Mouse (Mus musculus): ENCODE measurements around the gene Mul1.
"Not testable (repeated sequence)": the region's sequence is repeated elsewhere in the genome, so short reads cannot be mapped to it uniquely, and the experiment has no call there.

The Mul1 gene

GRCm38 (mm10) chr4:138434347-138435316 is at the start of gene Mul1:
Gene Mul1 (plus strand): TSS chr4:138434671.
- DNase-seq (ENCODE audit: low spot score), result peak; percentile 89

GRCm38 (mm10) chr4:138393703-138394102 is 40.8 kb upstream of the Mul1 start:
- no peak for DNase-seq (ENCODE audit: low spot score)

GRCm38 (mm10) chr4:138395087-138395970 is 39.1 kb upstream of the Mul1 start:
- no peak for DNase-seq (ENCODE audit: low spot score)

- no peak for DNase-seq (ENCODE audit: low spot score)
Measured at GRCm38 (mm10) chr4:138395971-138396645, 38.4 kb upstream of the Mul1 start, which contains the start of gene Fam43b. Gene Fam43b (minus strand): TSS chr4:138396528.

GRCm38 (mm10) chr4:138396711-138397110 is 37.8 kb upstream of the Mul1 start:
- DNase-seq (ENCODE audit: low spot score), result no peak

GRCm38 (mm10) chr4:138404806-138405205 is 29.7 kb upstream of the Mul1 start:
- peak; percentile 21 for DNase-seq (ENCODE audit: low spot score)

- no peak for DNase-seq (ENCODE audit: low spot score)
Measured at GRCm38 (mm10) chr4:138407479-138408194, 26.8 kb upstream of the Mul1 start.

- no peak for DNase-seq (ENCODE audit: low spot score)
Measured at GRCm38 (mm10) chr4:138411011-138411410, 23.5 kb upstream of the Mul1 start.

- DNase-seq (ENCODE audit: low spot score), result no peak
Measured at GRCm38 (mm10) chr4:138411504-138412121, 22.9 kb upstream of the Mul1 start.

- no peak for DNase-seq (ENCODE audit: low spot score)
Measured at GRCm38 (mm10) chr4:138414725-138415124, 19.7 kb upstream of the Mul1 start.

GRCm38 (mm10) chr4:138415991-138416390 is 18.5 kb upstream of the Mul1 start:
- DNase-seq (ENCODE audit: low spot score), result no peak

- DNase-seq (ENCODE audit: low spot score), result no peak
Measured at GRCm38 (mm10) chr4:138416414-138416813, 18.1 kb upstream of the Mul1 start.

GRCm38 (mm10) chr4:138417882-138418281 is 16.6 kb upstream of the Mul1 start:
- no peak for DNase-seq (ENCODE audit: low spot score)

GRCm38 (mm10) chr4:138418340-138418957 is 16.0 kb upstream of the Mul1 start:
- DNase-seq (ENCODE audit: low spot score), result no peak

GRCm38 (mm10) chr4:138425028-138425427 is 9.4 kb upstream of the Mul1 start:
- no peak for DNase-seq (ENCODE audit: low spot score)

- DNase-seq (ENCODE audit: low spot score), result not testable (repeated sequence)
Measured at GRCm38 (mm10) chr4:138425604-138426003, 8.9 kb upstream of the Mul1 start.

- peak; percentile 42 for DNase-seq (ENCODE audit: low spot score)
Measured at GRCm38 (mm10) chr4:138426778-138427705, 7.4 kb upstream of the Mul1 start.

GRCm38 (mm10) chr4:138429778-138430177 is 4.7 kb upstream of the Mul1 start:
- no peak for DNase-seq (ENCODE audit: low spot score)

GRCm38 (mm10) chr4:138431340-138431739 is 3.1 kb upstream of the Mul1 start:
- DNase-seq (ENCODE audit: low spot score), result no peak
